Mouse (Mus musculus): Measurements from ENCODE around the gene Gria1.

DNA sequence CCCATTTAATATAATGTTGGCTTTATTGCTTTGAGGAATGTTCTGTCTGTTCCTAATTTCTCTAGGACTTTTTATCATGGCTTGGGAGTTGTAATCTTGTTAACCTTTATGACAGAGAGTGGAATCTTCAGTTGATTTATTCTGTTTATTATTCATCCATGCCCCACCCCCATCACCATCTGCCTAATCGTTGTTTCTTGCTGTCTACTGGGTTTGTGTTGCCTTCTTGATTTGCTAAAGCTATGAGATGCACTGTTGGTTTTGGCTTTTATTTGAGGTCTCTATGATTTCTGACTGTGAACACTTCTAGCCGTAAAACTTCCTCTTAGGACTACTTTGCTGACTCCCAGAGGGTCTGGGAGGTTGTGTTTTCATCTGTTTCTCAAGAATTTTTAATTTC lies 294.9 kb downstream of the Gria1 start:
- TF ChIP-seq EP300 (optimal IDR thresholded peaks at IDR 0.05) (no peak), CTCF (IDR thresholded peaks at IDR 0.05; ENCODE audit: low read depth) (no peak)

Data from stomach, postnatal 0 days (tissue).